8 mouse cellular contexts compared by ENCODE assay signal in genomic region chr17:45548541-45549512, GRCm38 (mm10). TPM values are rescaled to one million over a fixed set of nuclear protein-coding genes. Genes with fewer than 3 reads are reported as not detected.
DNase-seq lines count a peak whose midpoint lies in the region; ATAC-seq and TF ChIP-seq lines count a peak whose summit lies in the region.

No protein-coding gene starts in this region.

- DNase-seq in lung, adult 2 months: no peak
- DNase-seq in cerebellum, adult 2 months: peak; percentile 80 to 85
- no peak for DNase-seq in limb, embryonic 14.5 days (ENCODE audit: low spot score)
- DNase-seq in right cerebral cortex, postnatal 14 days: peak; percentile 71
- no peak for DNase-seq in yolk sac, embryonic 10.5 days (ENCODE audit: low spot score)

- H3K9me3 ChIP-seq in lung, embryonic 15.5 days: no peaks in the 10 kb centered on the region
- H3K9me3 ChIP-seq in forebrain, embryonic 16.5 days (ENCODE audit: control insufficient read depth, low read length): no peaks in the 10 kb centered on the region
- H3K9me3 ChIP-seq in limb, embryonic 14.5 days (ENCODE audit: control insufficient read depth, low read length): no peaks in the 10 kb centered on the region

- TF ChIP-seq CTCF in lung, adult 2 months (IDR thresholded peaks at IDR 0.05; ENCODE audit: insufficient read depth, low read length): no peak
- peak; percentile 60; the same call in 1 of the 2 replicates for TF ChIP-seq CTCF in cerebellum, adult 2 months (IDR thresholded peaks at IDR 0.05; ENCODE audit: borderline replicate concordance, insufficient read depth, low read depth, low read length)

- 3% methylated on average over 53 of the region's 68 CpGs for WGBS in lung, embryonic 15.5 days
- 4% methylated on average over 61 of the region's 68 CpGs for WGBS in lung, adult 2 months
- 3% methylated on average over 58 of the region's 68 CpGs for WGBS in cerebellum, adult 2 months
- WGBS in forebrain, embryonic 16.5 days: 2% methylated on average over 39 of the region's 68 CpGs
- WGBS in limb, embryonic 14.5 days: 4% methylated on average over 38 of the region's 68 CpGs

- H3K36me3 ChIP-seq in lung, embryonic 15.5 days: no peaks in the 10 kb centered on the region
- H3K36me3 ChIP-seq in forebrain, embryonic 16.5 days (ENCODE audit: control insufficient read depth, insufficient read depth): peaks cover 12% of the 10 kb centered on the region
- peaks cover 15% of the 10 kb centered on the region; the same call in 1 of the 2 replicates for H3K36me3 ChIP-seq in limb, embryonic 14.5 days (ENCODE audit: control insufficient read depth, insufficient read depth, low read length)

- peak overlapping the region; percentile 100 for H3K4me2 ChIP-seq in lung, embryonic 15.5 days
- peak overlapping the region; percentile 75 for H3K4me2 ChIP-seq in forebrain, embryonic 16.5 days (ENCODE audit: low read length)
- H3K4me2 ChIP-seq in limb, embryonic 14.5 days (replicated peaks; ENCODE audit: low read depth, low read length, severe bottlenecking): peak overlapping the region; percentile 82

- no peak for TF ChIP-seq POLR2A in lung, adult 2 months (IDR thresholded peaks at IDR 0.05; ENCODE audit: borderline replicate concordance, extremely low read depth, low read depth, low read length)
- TF ChIP-seq POLR2A in cerebellum, adult 2 months (IDR thresholded peaks at IDR 0.05; ENCODE audit: borderline replicate concordance, insufficient read depth, low read length): 0 out of 2 replicates have a peak, but pooled peaks have one; percentile 19
- TF ChIP-seq POLR2A in limb, embryonic 14.5 days (IDR thresholded peaks at IDR 0.05; ENCODE audit: borderline replicate concordance, extremely low read depth, insufficient read depth, insufficient read length): no peak

- H3K27me3 ChIP-seq in lung, embryonic 15.5 days: peaks cover 77% of the 10 kb centered on the region
- H3K27me3 ChIP-seq in cerebellum, adult 2 months (ENCODE audit: control insufficient read depth, insufficient read depth, low read length): no peaks in the 10 kb centered on the region
- H3K27me3 ChIP-seq in forebrain, embryonic 16.5 days (replicated peaks; ENCODE audit: control insufficient read depth, insufficient read depth, low read length): peaks cover 10% of the 10 kb centered on the region; the same call in 1 of the 2 replicates
- peaks cover 40% of the 10 kb centered on the region for H3K27me3 ChIP-seq in limb, embryonic 14.5 days (ENCODE audit: control insufficient read depth, insufficient read depth, low read length)

- no peak overlapping the region for H3K27ac ChIP-seq in lung, embryonic 15.5 days
- H3K27ac ChIP-seq in cerebellum, adult 2 months (ENCODE audit: insufficient read depth, low read length): peak overlapping the region; percentile 76
- peak overlapping the region; percentile 91 for H3K27ac ChIP-seq in forebrain, embryonic 16.5 days (ENCODE audit: low read length)
- peak overlapping the region; percentile 65 for H3K27ac ChIP-seq in limb, embryonic 14.5 days (replicated peaks; ENCODE audit: low read depth, low read length)

- peak overlapping the region; percentile 68 for H3K4me3 ChIP-seq in lung, embryonic 15.5 days
- H3K4me3 ChIP-seq in lung, adult 2 months (replicated peaks; ENCODE audit: extremely low read depth, low read depth, low read length): no peak overlapping the region
- peak overlapping the region; percentile 88 for H3K4me3 ChIP-seq in cerebellum, adult 2 months (replicated peaks; ENCODE audit: insufficient read depth, low read depth, low read length)
- peak overlapping the region; percentile 90 for H3K4me3 ChIP-seq in forebrain, embryonic 16.5 days (replicated peaks; ENCODE audit: low read length)
- peak overlapping the region; percentile 79 for H3K4me3 ChIP-seq in limb, embryonic 14.5 days (replicated peaks; ENCODE audit: low read length)

- H3K4me1 ChIP-seq in lung, embryonic 15.5 days: peaks cover 34% of the 10 kb centered on the region
- H3K4me1 ChIP-seq in lung, adult 2 months (ENCODE audit: control insufficient read depth, insufficient read depth, low read length): peaks cover 5% of the 10 kb centered on the region
- peaks cover 41% of the 10 kb centered on the region for H3K4me1 ChIP-seq in cerebellum, adult 2 months (ENCODE audit: control insufficient read depth, insufficient read depth, low read length)
- H3K4me1 ChIP-seq in forebrain, embryonic 16.5 days (replicated peaks; ENCODE audit: control insufficient read depth, insufficient read depth, low read length): peaks cover 40% of the 10 kb centered on the region
- peaks cover 9% of the 10 kb centered on the region; the same call in 1 of the 2 replicates for H3K4me1 ChIP-seq in limb, embryonic 14.5 days (ENCODE audit: control insufficient read depth, insufficient read depth, low read length)

- ATAC-seq in lung, embryonic 15.5 days (ENCODE audit: borderline replicate concordance, extremely low read depth, low FRiP score, low TSS enrichment): peak; percentile 25; the same call in 1 of the 2 replicates
- ATAC-seq in forebrain, embryonic 16.5 days: peak; percentile 68
- peak; percentile 39 for ATAC-seq in limb, embryonic 14.5 days (ENCODE audit: low FRiP score, low read depth)
- no peak for ATAC-seq in inflammation-experienced regulatory T-cells, adult 6 months

- peak overlapping the region; percentile 56 for H3K9ac ChIP-seq in lung, embryonic 15.5 days
- peak overlapping the region; percentile 100 for H3K9ac ChIP-seq in forebrain, embryonic 16.5 days (replicated peaks; ENCODE audit: low read depth, low read length)
- H3K9ac ChIP-seq in limb, embryonic 14.5 days (ENCODE audit: low read depth, low read length, severe bottlenecking): peak overlapping the region; percentile 87

RNA-seq across cellular contexts. Expression of gene Tmem151b, which starts 0.7 kb away (rescaled TPM):
- 1.7 and 2.0 TPM in 2 replicates for polyA plus RNA-seq in lung, embryonic 15.5 days (2015; fragmentation: Nextera tagmentation; extraction: Ambion mirVana)
- polyA plus RNA-seq in lung, adult 2 months (2012; rRNA removed): 0.11 and 0.17 TPM in 2 replicates
- polyA plus RNA-seq in cerebellum, adult 2 months (2012; rRNA removed): 125 and 130 TPM in 2 replicates
- 37.4 and 41.3 TPM in 2 replicates for polyA plus RNA-seq in forebrain, embryonic 16.5 days (2015; fragmentation: Nextera tagmentation; extraction: Ambion mirVana)
- polyA plus RNA-seq in limb, embryonic 14.5 days (2012; rRNA removed): 6.1 and 9.3 TPM in 2 replicates
- polyA plus RNA-seq in limb, embryonic 14.5 days (2014; fragmentation: Nextera tagmentation; extraction: Ambion mirVana): 2.9 and 4.7 TPM in 2 replicates
- under 1 TPM; 0.12 to 0.63 (median 0.14) TPM for polyA plus RNA-seq in inflammation-experienced regulatory T-cells, adult 6 months (2017; shearing (Covaris generic))

RNA-seq across cellular contexts. Expression of gene Nfkbie, which starts 6.7 kb away (rescaled TPM):
- polyA plus RNA-seq in lung, embryonic 15.5 days (2015; fragmentation: Nextera tagmentation; extraction: Ambion mirVana): 3.0 and 5.0 TPM in 2 replicates
- polyA plus RNA-seq in lung, adult 2 months (2012; rRNA removed): 7.2 and 7.8 TPM in 2 replicates
- polyA plus RNA-seq in cerebellum, adult 2 months (2012; rRNA removed): 12.5 and 13.5 TPM in 2 replicates
- polyA plus RNA-seq in forebrain, embryonic 16.5 days (2015; fragmentation: Nextera tagmentation; extraction: Ambion mirVana): 3.9 and 5.0 TPM in 2 replicates
- 3.6 and 4.3 TPM in 2 replicates for polyA plus RNA-seq in limb, embryonic 14.5 days (2012; rRNA removed)
- 4.0 and 6.6 TPM in 2 replicates for polyA plus RNA-seq in limb, embryonic 14.5 days (2014; fragmentation: Nextera tagmentation; extraction: Ambion mirVana)
- 10 to 100 TPM; 35.1 to 44.1 (median 43.1) TPM for polyA plus RNA-seq in inflammation-experienced regulatory T-cells, adult 6 months (2017; shearing (Covaris generic))

RNA-seq across cellular contexts. Expression of gene Slc35b2, which starts 14.8 kb away (rescaled TPM):
- polyA plus RNA-seq in lung, embryonic 15.5 days (2015; fragmentation: Nextera tagmentation; extraction: Ambion mirVana): 137 and 141 TPM in 2 replicates
- polyA plus RNA-seq in lung, adult 2 months (2012; rRNA removed): 89.9 and 102 TPM in 2 replicates
- 71.3 and 74.0 TPM in 2 replicates for polyA plus RNA-seq in cerebellum, adult 2 months (2012; rRNA removed)
- 91.5 and 93.3 TPM in 2 replicates for polyA plus RNA-seq in forebrain, embryonic 16.5 days (2015; fragmentation: Nextera tagmentation; extraction: Ambion mirVana)
- 96.9 and 168 TPM in 2 replicates for polyA plus RNA-seq in limb, embryonic 14.5 days (2012; rRNA removed)
- polyA plus RNA-seq in limb, embryonic 14.5 days (2014; fragmentation: Nextera tagmentation; extraction: Ambion mirVana): 128 and 138 TPM in 2 replicates
- polyA plus RNA-seq in inflammation-experienced regulatory T-cells, adult 6 months (2017; shearing (Covaris generic)): 10 to 100 TPM; 30.2 to 38.1 (median 32.6) TPM

RNA-seq across cellular contexts. Expression of gene Hsp90ab1, which starts 24.2 kb away (rescaled TPM):
- polyA plus RNA-seq in lung, embryonic 15.5 days (2015; fragmentation: Nextera tagmentation; extraction: Ambion mirVana): 1,572 and 1,619 TPM in 2 replicates
- 212 and 340 TPM in 2 replicates for polyA plus RNA-seq in lung, adult 2 months (2012; rRNA removed)
- polyA plus RNA-seq in cerebellum, adult 2 months (2012; rRNA removed): 915 and 924 TPM in 2 replicates
- 1,528 and 1,563 TPM in 2 replicates for polyA plus RNA-seq in forebrain, embryonic 16.5 days (2015; fragmentation: Nextera tagmentation; extraction: Ambion mirVana)
- polyA plus RNA-seq in limb, embryonic 14.5 days (2012; rRNA removed): 788 and 951 TPM in 2 replicates
- polyA plus RNA-seq in limb, embryonic 14.5 days (2014; fragmentation: Nextera tagmentation; extraction: Ambion mirVana): 1,382 and 1,446 TPM in 2 replicates
- polyA plus RNA-seq in inflammation-experienced regulatory T-cells, adult 6 months (2017; shearing (Covaris generic)): 1,000 to 10,000 TPM in 1 of 3 experiments, 100 to 1,000 TPM in 2; 939 to 1,028 (median 983) TPM

RNA-seq across cellular contexts. Expression of gene Tcte1, which starts 25.6 kb away (rescaled TPM):
- polyA plus RNA-seq in lung, embryonic 15.5 days (2015; fragmentation: Nextera tagmentation; extraction: Ambion mirVana): 0.82 and 0.94 TPM in 2 replicates
- polyA plus RNA-seq in lung, adult 2 months (2012; rRNA removed): 10.8 and 11.0 TPM in 2 replicates
- 0.61 and 0.74 TPM in 2 replicates for polyA plus RNA-seq in cerebellum, adult 2 months (2012; rRNA removed)
- polyA plus RNA-seq in forebrain, embryonic 16.5 days (2015; fragmentation: Nextera tagmentation; extraction: Ambion mirVana): 4.7 and 4.8 TPM in 2 replicates
- 0.04 TPM in 1 of 2 replicates, not detected in the other for polyA plus RNA-seq in limb, embryonic 14.5 days (2012; rRNA removed)
- polyA plus RNA-seq in limb, embryonic 14.5 days (2014; fragmentation: Nextera tagmentation; extraction: Ambion mirVana): 0.74 and 0.90 TPM in 2 replicates
- not detected for polyA plus RNA-seq in inflammation-experienced regulatory T-cells, adult 6 months (2017; shearing (Covaris generic))

Comparison
In these comparisons a context has a peak if more than half of its experiments do, and no peak if none do; other contexts are left out.
1. DNase-seq: peak in cerebellum, adult 2 months (2 of 2) and right cerebral cortex, postnatal 14 days (single experiment); none in lung, adult 2 months (single experiment), limb, embryonic 14.5 days (single experiment) and yolk sac, embryonic 10.5 days (single experiment).
2. Peak in every context shown above with its lines, with median percentiles within 50 percentile points of each other: H3K4me2 ChIP-seq and H3K9ac ChIP-seq.